Mouse (Mus musculus) ZHBTc4 (cell line): ENCODE results near the gene Gprin3.

Source experiments
- DNase-seq: peaks from one replicate; pipeline ENCODE4 v3.0.0-alpha.2; 2011; ENCODE audit warnings: low read depth, low spot score

Gene Gprin3

GRCm38 (mm10) chr6:59348673-59349072 lies 77.4 kb downstream of the Gprin3 start:
- no peak for DNase-seq

- DNase-seq: no peak
Observed at GRCm38 (mm10) chr6:59341146-59341545, 84.9 kb downstream of the Gprin3 start.

GRCm38 (mm10) chr6:59328297-59328696 lies 97.8 kb downstream of the Gprin3 start:
- no peak for DNase-seq

- DNase-seq: no peak
Observed at GRCm38 (mm10) chr6:59315868-59316267, 110.2 kb downstream of the Gprin3 start.

- DNase-seq: no peak
Observed at GRCm38 (mm10) chr6:59315090-59315489, 111.0 kb downstream of the Gprin3 start.

DNA sequence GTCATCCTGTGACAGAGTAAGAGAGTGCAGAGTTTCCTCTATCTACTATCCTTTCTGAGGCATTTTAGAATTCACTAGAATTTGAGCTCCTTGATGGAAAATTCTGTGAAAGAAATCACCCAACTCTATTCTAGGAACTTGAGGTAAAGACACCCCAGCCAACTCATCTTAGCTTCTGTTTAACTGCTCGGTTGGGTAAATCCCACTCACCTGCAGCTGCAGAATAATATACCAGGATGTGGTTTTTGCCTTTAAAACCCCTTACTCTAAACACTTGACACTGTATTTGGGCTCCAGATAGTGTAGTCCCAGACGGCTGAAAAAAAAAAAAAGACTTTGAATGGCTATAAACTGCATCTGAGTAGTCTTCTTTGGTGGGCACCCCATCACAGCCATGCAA lies 112.9 kb downstream of the Gprin3 start:
- DNase-seq: no peak

DNA sequence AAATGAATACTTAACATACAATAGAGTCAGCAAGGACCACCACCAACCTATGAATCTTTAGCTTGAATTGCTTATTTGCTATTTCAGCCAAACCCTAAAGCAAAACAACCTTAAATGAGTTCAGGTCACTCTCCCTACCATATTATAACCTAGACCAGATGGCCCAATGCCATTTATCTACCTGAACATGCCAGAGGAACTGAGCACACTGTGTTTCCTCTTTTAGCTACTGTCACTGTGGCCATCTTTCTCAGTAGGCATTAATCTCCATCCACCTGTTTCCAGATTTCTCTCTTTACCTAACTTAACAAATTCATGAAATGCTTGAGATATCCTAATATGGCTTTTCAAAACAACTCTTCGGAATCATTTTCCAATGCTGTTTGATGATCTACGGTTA lies 114.9 kb downstream of the Gprin3 start:
- DNase-seq: no peak

GRCm38 (mm10) chr6:59304235-59304942 lies 121.7 kb downstream of the Gprin3 start:
- peak; percentile 62 for DNase-seq

DNA sequence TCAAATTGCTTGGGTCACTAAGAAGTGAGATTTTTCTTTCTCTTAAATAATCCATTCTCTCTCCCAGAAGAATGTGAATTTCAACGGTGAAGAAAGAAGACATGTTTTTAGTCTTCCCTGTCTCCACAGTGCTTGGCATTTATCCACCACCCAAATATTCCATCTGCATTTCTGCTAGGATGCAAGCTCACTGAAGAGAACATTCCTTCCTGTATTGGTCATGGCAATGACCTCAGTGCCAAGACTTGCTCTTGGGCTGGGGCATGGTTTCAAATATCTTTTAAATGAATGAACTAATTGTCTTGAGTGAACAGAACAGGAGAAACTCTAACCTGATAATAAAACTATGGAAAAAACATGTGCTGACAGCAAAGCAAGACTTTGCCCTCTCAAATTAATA lies 123.1 kb downstream of the Gprin3 start:
- DNase-seq: no peak
